Mouse (Mus musculus): ENCODE data around the gene Gab1.

DNA sequence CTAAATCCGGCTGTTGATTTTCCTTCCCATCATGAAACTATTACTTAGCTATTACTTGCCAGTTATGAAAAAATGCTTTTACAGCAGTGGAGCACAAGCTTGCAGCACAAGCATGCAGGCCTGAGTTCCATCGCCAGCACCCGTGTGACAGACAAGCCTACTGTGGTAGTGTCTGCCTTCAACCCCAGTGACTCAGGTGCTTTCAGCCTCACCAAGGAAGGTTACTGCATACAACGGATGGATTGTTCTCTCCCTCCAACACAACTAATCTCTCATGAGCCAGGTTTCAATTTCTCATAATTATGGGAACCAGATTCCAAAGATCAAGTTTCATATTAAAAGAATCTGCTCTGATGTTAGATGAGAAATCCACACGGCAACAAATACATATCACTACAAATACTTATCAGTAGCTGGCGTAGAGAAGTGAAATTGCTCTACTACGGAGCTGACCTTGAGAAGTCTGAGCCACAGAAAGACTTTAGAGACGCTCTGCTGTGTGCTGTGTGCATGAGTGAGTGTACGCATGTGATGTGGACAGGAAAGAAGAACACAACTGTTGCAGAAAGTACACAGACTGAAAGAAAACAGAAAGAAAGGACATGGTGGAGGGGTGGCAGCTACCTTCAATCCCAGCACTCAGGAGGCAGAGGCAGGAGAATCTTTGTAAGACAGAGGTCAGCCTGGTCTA, 36.4 kb downstream of the Gab1 start:
- no peak for TF ChIP-seq CTCF (IDR thresholded peaks at IDR 0.05)
- TF ChIP-seq EP300 (IDR thresholded peaks at IDR 0.05; ENCODE audit: insufficient read depth, low read depth, low read length) = no peak
- TF ChIP-seq POLR2A (IDR thresholded peaks at IDR 0.05; ENCODE audit: insufficient read depth, low read depth, low read length) = no peak
